In genomic region chr9:54544212-54544953, GRCm38 (mm10) we compare ENCODE assay signal across 45 mouse cellular contexts. TPM values are rescaled to one million over a fixed set of nuclear protein-coding genes. Genes with fewer than 3 reads are reported as not detected.
"Had no signal": no experiment of that assay in that cellular context is flagged by ENCODE, and none has a peak within 500 bp of the region (broad histone marks: within the 10 kb centered on the region; RNA-seq: fewer than 3 reads in every experiment).

No protein-coding gene starts in this region.

- H3K4me2 ChIP-seq: limb, embryonic 12.5 days; limb, embryonic 13.5 days; limb, embryonic 15.5 days; liver, embryonic 11.5 days; liver, embryonic 12.5 days; liver, embryonic 13.5 days; liver, embryonic 15.5 days; lung, embryonic 14.5 days; lung, embryonic 15.5 days; midbrain, embryonic 11.5 days; midbrain, embryonic 12.5 days; midbrain, embryonic 13.5 days; midbrain, embryonic 15.5 days; neural tube, embryonic 12.5 days had no signal

- H3K9ac ChIP-seq: limb, embryonic 12.5 days; limb, embryonic 13.5 days; limb, embryonic 15.5 days; liver, embryonic 12.5 days; liver, embryonic 13.5 days; liver, embryonic 14.5 days; liver, embryonic 15.5 days; liver, postnatal 0 days; lung, embryonic 14.5 days; lung, embryonic 15.5 days; midbrain, embryonic 12.5 days; midbrain, embryonic 13.5 days; midbrain, embryonic 15.5 days; neural tube, embryonic 12.5 days had no signal

- H3K9me3 ChIP-seq: limb, embryonic 10.5 days; limb, embryonic 12.5 days; limb, embryonic 13.5 days; limb, embryonic 15.5 days; liver, embryonic 12.5 days; liver, embryonic 13.5 days; liver, embryonic 15.5 days; lung, embryonic 15.5 days; megakaryocyte, embryonic 14.5 days; midbrain, embryonic 10.5 days; midbrain, embryonic 12.5 days; midbrain, embryonic 13.5 days; midbrain, embryonic 15.5 days; neural tube, embryonic 12.5 days had no signal

- DNase-seq: left cerebral cortex, postnatal 4 days; liver; liver, embryonic 13.5 days; liver, postnatal 0 days; lung, adult 18-20 months; lung, adult 2 months; lung, embryonic 14.5 days; lung, postnatal 10 days; lung, postnatal 4 days; midbrain, embryonic 14.5 days had no signal

- H3K4me1 ChIP-seq: limb, embryonic 12.5 days; limb, embryonic 13.5 days; limb, embryonic 15.5 days; liver, embryonic 12.5 days; liver, embryonic 13.5 days; liver, embryonic 15.5 days; lung, embryonic 15.5 days; midbrain, embryonic 10.5 days; midbrain, embryonic 12.5 days; midbrain, embryonic 13.5 days; midbrain, embryonic 15.5 days; neural tube, embryonic 12.5 days had no signal

- H3K27ac ChIP-seq: left cerebral cortex, adult 2 months; limb, embryonic 12.5 days; limb, embryonic 13.5 days; limb, embryonic 15.5 days; liver, embryonic 12.5 days; liver, embryonic 13.5 days; liver, embryonic 14.5 days; liver, embryonic 15.5 days; lung, embryonic 15.5 days; macrophage; midbrain, embryonic 10.5 days; midbrain, embryonic 12.5 days; midbrain, embryonic 13.5 days; midbrain, embryonic 15.5 days; neural tube, embryonic 12.5 days had no signal

- H3K27me3 ChIP-seq: limb, embryonic 12.5 days; limb, embryonic 13.5 days; limb, embryonic 15.5 days; liver, embryonic 13.5 days; liver, embryonic 15.5 days; lung, embryonic 15.5 days; midbrain, embryonic 12.5 days; midbrain, embryonic 13.5 days; midbrain, embryonic 15.5 days; neural tube, embryonic 12.5 days had no signal

- H3K36me3 ChIP-seq: limb, embryonic 10.5 days; limb, embryonic 15.5 days; liver, embryonic 12.5 days; liver, embryonic 13.5 days; liver, embryonic 15.5 days; lung, embryonic 15.5 days; midbrain, embryonic 10.5 days; midbrain, embryonic 12.5 days; midbrain, embryonic 13.5 days; midbrain, embryonic 15.5 days; neural tube, embryonic 12.5 days had no signal

- H3K4me3 ChIP-seq: left cerebral cortex, adult 2 months; limb, embryonic 10.5 days; limb, embryonic 12.5 days; limb, embryonic 13.5 days; limb, embryonic 15.5 days; liver, embryonic 12.5 days; liver, embryonic 13.5 days; liver, embryonic 15.5 days; lung, embryonic 15.5 days; megakaryocyte, embryonic 14.5 days; midbrain, embryonic 10.5 days; midbrain, embryonic 12.5 days; midbrain, embryonic 13.5 days; midbrain, embryonic 15.5 days; myocyte; neural tube, embryonic 12.5 days had no signal

- ATAC-seq: liver, embryonic 12.5 days; liver, postnatal 0 days; lung, postnatal 0 days; midbrain, embryonic 13.5 days; midbrain, embryonic 15.5 days; midbrain, embryonic 16.5 days had no signal

RNA-seq across cellular contexts. Expression of gene Sh2d7, which starts 5.6 kb away (rescaled TPM):
- total RNA-seq: left cerebral cortex, postnatal 10 days; left cerebral cortex, postnatal 14 days; left cerebral cortex, postnatal 25 days; left cerebral cortex, postnatal 36 days; left cerebral cortex, postnatal 4 days; liver, adult 2 months; megakaryocyte progenitor cell, adult 5-6 weeks; megakaryocyte, adult 5-6 weeks; megakaryocyte-erythroid progenitor cell, adult 5-6 weeks; midbrain, postnatal 0 days had no signal
- polyA plus RNA-seq: limb, embryonic 10.5 days; limb, embryonic 11.5 days; limb, embryonic 12.5 days; limb, embryonic 13.5 days; limb, embryonic 14.5 days; limb, embryonic 15.5 days; liver, adult 2 months; liver, embryonic 11.5 days; liver, embryonic 12.5 days; liver, embryonic 13.5 days; liver, embryonic 14.5 days; liver, embryonic 15.5 days; liver, embryonic 16.5 days; liver, postnatal 0 days; lung, embryonic 14.5 days; lung, embryonic 15.5 days; lung, embryonic 16.5 days; lung, postnatal 0 days; macrophage; midbrain, embryonic 10.5 days; midbrain, embryonic 11.5 days; midbrain, embryonic 13.5 days; midbrain, embryonic 14.5 days; midbrain, embryonic 15.5 days; midbrain, embryonic 16.5 days; myocyte; neural tube, embryonic 11.5 days; neural tube, embryonic 12.5 days had no signal

RNA-seq across cellular contexts. Expression of gene Cib2, which starts 15.6 kb away (rescaled TPM):
- total RNA-seq: megakaryocyte-erythroid progenitor cell, adult 5-6 weeks had no signal
